Mouse (Mus musculus): ENCODE data around the gene Gm10964.

DNA sequence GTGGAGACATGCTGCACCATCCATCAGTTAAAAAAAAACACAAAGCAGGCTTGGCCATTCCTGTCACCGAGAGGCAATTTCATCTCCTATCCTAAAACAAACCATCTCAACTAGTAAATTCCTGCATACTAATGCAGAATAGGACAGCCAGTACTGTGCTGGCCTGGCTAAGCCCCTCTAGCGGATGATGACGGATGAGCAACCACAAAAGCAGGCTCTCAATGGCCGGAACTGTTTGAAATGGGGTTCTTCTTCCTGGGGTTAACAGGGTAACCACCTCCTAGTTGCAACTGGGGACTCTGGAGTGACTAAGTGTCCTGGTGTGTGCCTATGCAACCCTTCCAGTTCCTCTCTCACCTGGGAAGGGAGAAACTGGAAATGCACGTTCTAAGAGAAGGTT is 1.2 kb downstream of the Gm10964 start:
- TF ChIP-seq CTCF (IDR thresholded peaks at IDR 0.05; ENCODE audit: low read depth) (peak; percentile 36; the same call in 1 of the 2 replicates), EP300 (optimal IDR thresholded peaks at IDR 0.05) (no peak)
